Mouse (Mus musculus): ENCODE results near the gene Scgb1b24. TPM values are rescaled to one million over a fixed set of nuclear protein-coding genes. Genes with fewer than 3 reads are reported as not detected.

Gene Scgb1b24
- not detected in 2 replicates for total RNA-seq (2014; rRNA removed)
- not detected in 2 replicates for polyA plus RNA-seq (2015; fragmentation: Nextera tagmentation; extraction: Ambion mirVana)

DNA sequence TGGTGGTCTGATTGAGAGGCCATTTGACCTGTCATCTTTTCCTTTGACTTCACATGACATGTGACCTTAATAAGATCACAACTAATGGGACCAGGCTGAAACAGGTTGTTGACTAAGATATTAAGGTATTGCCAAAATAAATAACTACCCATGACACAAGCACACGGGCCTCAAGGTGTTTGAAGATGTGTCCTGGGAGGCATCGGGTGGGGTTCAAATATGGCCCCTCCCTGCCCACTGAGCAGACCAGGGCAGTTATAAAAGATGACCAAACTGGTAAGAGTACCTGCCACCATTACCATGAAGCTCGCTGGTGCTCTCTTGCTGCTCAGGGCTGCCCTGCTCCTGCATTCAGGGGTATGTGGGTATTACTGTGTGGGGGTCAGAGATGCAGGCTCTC, at the start of gene Scgb1b24:
TSS of gene Scgb1b24 (plus strand) at position 301 of the 400 bp plus-strand sequence.
- Histone ChIP-seq H3K9me3 (ENCODE audit: low read length) (peaks cover 67% of the 10 kb centered on the region), H3K27me3 (ENCODE audit: insufficient read depth, low read length) (no peaks in the 10 kb centered on the region), H3K4me3 (ENCODE audit: low read depth, low read length) (no peak within 1 kb of the TSS), H3K4me2 (ENCODE audit: low read depth, low read length, poor library complexity, severe bottlenecking) (no peak within 1 kb of the TSS), H3K4me1 (ENCODE audit: insufficient read depth, low read length) (no peaks in the 10 kb centered on the region), H3K36me3 (ENCODE audit: insufficient read depth, low read length) (no peaks in the 10 kb centered on the region), H3K27ac (ENCODE audit: low read depth, low read length) (no peak within 1 kb of the TSS), H3K9ac (replicated peaks; ENCODE audit: low read length, poor library complexity, severe bottlenecking) (no peak within 1 kb of the TSS)
- 76% methylated on average over 3 of the region's 3 CpGs for WGBS
- DNase-seq (ENCODE audit: low spot score) = no peak
- ATAC-seq (ENCODE audit: low FRiP score) = no peak
- no peak for TF ChIP-seq CTCF (IDR thresholded peaks at IDR 0.05)

DNA sequence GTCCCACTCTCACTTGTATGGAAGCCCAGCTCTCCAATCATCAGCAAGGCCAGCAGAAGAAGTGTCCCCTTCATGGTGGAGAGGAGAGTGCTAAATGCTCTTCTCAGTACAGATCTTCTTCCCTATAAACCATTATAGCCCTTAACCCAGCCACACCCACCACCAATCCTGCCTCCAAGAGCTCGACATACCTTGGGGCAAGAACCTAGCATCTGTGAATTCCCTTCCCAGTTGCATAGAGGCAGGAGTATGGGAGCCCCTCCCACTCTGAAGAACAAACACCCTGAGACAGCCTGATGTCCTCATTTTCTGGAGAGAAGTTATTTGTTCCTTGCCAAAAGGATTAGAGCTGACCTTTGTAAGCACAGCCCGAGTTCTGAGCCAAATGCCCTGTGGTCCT, 4.4 kb upstream of the Scgb1b24 start, which contains the start of gene Scgb2b24:
TSS of gene Scgb2b24 (minus strand) at position 101 of the 400 bp plus-strand sequence.
- 75% methylated on average over 2 of the region's 2 CpGs for WGBS
- Histone ChIP-seq H3K4me2 (ENCODE audit: low read depth, low read length, poor library complexity, severe bottlenecking) (no peak within 1 kb of the TSS), H3K9me3 (ENCODE audit: low read length) (peaks cover 76% of the 10 kb centered on the region), H3K4me3 (ENCODE audit: low read depth, low read length) (no peak within 1 kb of the TSS), H3K27me3 (ENCODE audit: insufficient read depth, low read length) (no peaks in the 10 kb centered on the region), H3K27ac (ENCODE audit: low read depth, low read length) (no peak within 1 kb of the TSS), H3K4me1 (ENCODE audit: insufficient read depth, low read length) (no peaks in the 10 kb centered on the region), H3K9ac (replicated peaks; ENCODE audit: low read length, poor library complexity, severe bottlenecking) (no peak within 1 kb of the TSS), H3K36me3 (ENCODE audit: insufficient read depth, low read length) (no peaks in the 10 kb centered on the region)
- ATAC-seq (ENCODE audit: low FRiP score) = no peak
- no peak for DNase-seq (ENCODE audit: low spot score)
- no peak for TF ChIP-seq CTCF (IDR thresholded peaks at IDR 0.05)

Other genes starting within 250 kb of the Scgb1b24 start
- not detected in 2 replicates for gene Scgb2b21, start 223.3 kb upstream of the Scgb1b24 start, total RNA-seq (2014; rRNA removed)
- gene Scgb2b21, start 223.3 kb upstream of the Scgb1b24 start, polyA plus RNA-seq (2015; fragmentation: Nextera tagmentation; extraction: Ambion mirVana) = not detected in 2 replicates
- not detected in 2 replicates for gene Scgb2b24, start 4.5 kb upstream of the Scgb1b24 start, total RNA-seq (2014; rRNA removed)
- not detected in 2 replicates for gene Scgb2b24, start 4.5 kb upstream of the Scgb1b24 start, polyA plus RNA-seq (2015; fragmentation: Nextera tagmentation; extraction: Ambion mirVana)
- not detected in 2 replicates for gene Scgb2b26, start 201.2 kb downstream of the Scgb1b24 start, total RNA-seq (2014; rRNA removed)
- not detected in 2 replicates for gene Scgb2b26, start 201.2 kb downstream of the Scgb1b24 start, polyA plus RNA-seq (2015; fragmentation: Nextera tagmentation; extraction: Ambion mirVana)

Data from midbrain, postnatal 0 days (tissue).